Mouse (Mus musculus) lung, embryonic 16.5 days (tissue): ENCODE results near the gene Ap5z1. TPM values are rescaled to one million over a fixed set of nuclear protein-coding genes. Genes with fewer than 3 reads are reported as not detected.

ENCODE experiments used
- ATAC-seq: fragments of 200-750 bp; cut with Nextera tagmentation; 2 replicates; pipeline ENCODE4 v1.8.0; 2017; ENCODE audit warnings: low read depth, mild to moderate bottlenecking, moderate library complexity
- H3K27ac ChIP-seq: fragments of 300-500 bp; sonication (generic); 2 replicates; pipeline ENCODE4 v1.5.1; 2014; ENCODE audit warnings: mild to moderate bottlenecking, control low read depth, low read length
- H3K27me3 ChIP-seq: fragments of 300-500 bp; sonication (generic); 2 replicates; pipeline ENCODE4 v1.6.1; 2014; ENCODE audit warnings: low read depth, low read length, mixed read lengths; ENCODE audit not compliant: control insufficient read depth, insufficient read depth
- H3K36me3 ChIP-seq: fragments of 300-500 bp; sonication (generic); 2 replicates; pipeline ENCODE4 v1.6.1; 2014; ENCODE audit warnings: low read length; ENCODE audit not compliant: control insufficient read depth, insufficient read depth
- H3K4me1 ChIP-seq: fragments of 300-500 bp; sonication (generic); replicated peaks from 2 replicates; pipeline ENCODE4 v1.6.1; 2014; ENCODE audit warnings: low read length, mixed read lengths; ENCODE audit not compliant: control insufficient read depth, insufficient read depth
- H3K4me2 ChIP-seq: fragments of 300-500 bp; sonication (generic); 2 replicates; pipeline ENCODE4 v1.6.1; 2014; ENCODE audit warnings: low read depth, low read length, control low read depth
- H3K4me3 ChIP-seq: fragments of 300-500 bp; sonication (generic); 2 replicates; pipeline ENCODE4 v1.5.1; 2014; ENCODE audit warnings: mild to moderate bottlenecking, low read length, control low read depth
- H3K9ac ChIP-seq: fragments of 300-500 bp; sonication (generic); 2 replicates; pipeline ENCODE4 v1.6.1; 2014; ENCODE audit warnings: low read length, control low read depth
- H3K9me3 ChIP-seq: fragments of 300-500 bp; sonication (generic); 2 replicates; pipeline ENCODE4 v1.6.1; 2016; ENCODE audit warnings: low read length; ENCODE audit not compliant: control insufficient read depth
- WGBS: fragments of 180-500 bp; shearing (Covaris S2); extraction: QIAGEN DNeasy Blood & Tissue Kit; methylation state at CpG from one replicate; pipeline ENCODE4 v1.1.7; 2014; 5-methylcytosine and 5-hydroxymethylcytosine counted together
- polyA plus RNA-seq: library from polyadenylated mRNA; unstranded; fragments of >200 nt; fragmentation: Nextera tagmentation; extraction: Ambion mirVana; gene quantifications from 2 replicates; pipeline ENCODE4 v1.2.1, GENCODE M21; 2015

The Ap5z1 gene
- polyA plus RNA-seq, 1 experiment from 2014 or later: 10.3 TPM

- Histone ChIP-seq H3K9ac (no peak overlapping the region), H3K4me2 (no peak overlapping the region), H3K9me3 (no peaks in the 10 kb centered on the region), H3K4me3 (no peak overlapping the region), H3K4me1 (no peaks in the 10 kb centered on the region; the same call in 1 of the 2 replicates), H3K27me3 (no peaks in the 10 kb centered on the region), H3K36me3 (no peaks in the 10 kb centered on the region), H3K27ac (no peak overlapping the region)
- 71% methylated on average over 12 of the region's 12 CpGs for WGBS
- no peak for ATAC-seq
Measured at GRCm38 (mm10) chr5:142477346-142477745, 13.6 kb downstream of the Ap5z1 start.

GRCm38 (mm10) chr5:142477866-142478615, 14.3 kb downstream of the Ap5z1 start:
- 74% methylated on average over 5 of the region's 5 CpGs for WGBS

GRCm38 (mm10) chr5:142478829-142479435, 15.2 kb downstream of the Ap5z1 start:
- H3K27me3 ChIP-seq: no peaks in the 10 kb centered on the region
- H3K36me3 ChIP-seq: no peaks in the 10 kb centered on the region
- peak overlapping the region; percentile 52 for H3K4me2 ChIP-seq
- no peaks in the 10 kb centered on the region for H3K9me3 ChIP-seq
- WGBS: 26% methylated on average over 17 of the region's 17 CpGs
- peak overlapping the region; percentile 28; the same call in 1 of the 2 replicates for H3K4me3 ChIP-seq
- no peaks in the 10 kb centered on the region; the same call in 1 of the 2 replicates for H3K4me1 ChIP-seq
- peak; percentile 75 for ATAC-seq
- H3K27ac ChIP-seq: no peak overlapping the region
- peak overlapping the region; percentile 53; the same call in 1 of the 2 replicates for H3K9ac ChIP-seq

More at GRCm38 (mm10) chr5:142477866-142478615, 14.3 kb downstream of the Ap5z1 start:
- Histone ChIP-seq H3K9me3 (no peaks in the 10 kb centered on the region), H3K4me1 (no peaks in the 10 kb centered on the region; the same call in 1 of the 2 replicates), H3K4me3 (no peak overlapping the region), H3K4me2 (no peak overlapping the region), H3K36me3 (no peaks in the 10 kb centered on the region), H3K27me3 (no peaks in the 10 kb centered on the region), H3K27ac (no peak overlapping the region), H3K9ac (no peak overlapping the region)
- ATAC-seq: no peak

- Histone ChIP-seq H3K9ac (no peak overlapping the region), H3K27ac (no peak overlapping the region), H3K4me3 (no peak overlapping the region), H3K9me3 (no peaks in the 10 kb centered on the region), H3K27me3 (no peaks in the 10 kb centered on the region), H3K4me1 (no peaks in the 10 kb centered on the region; the same call in 1 of the 2 replicates), H3K4me2 (no peak overlapping the region), H3K36me3 (no peaks in the 10 kb centered on the region)
- no peak for ATAC-seq
- WGBS: 68% methylated on average over 2 of the region's 2 CpGs
Measured at GRCm38 (mm10) chr5:142482512-142482911, 18.8 kb downstream of the Ap5z1 start.

- WGBS: 84% methylated on average over 5 of the region's 5 CpGs
- H3K4me1 ChIP-seq: no peaks in the 10 kb centered on the region; the same call in 1 of the 2 replicates
- H3K4me2 ChIP-seq: no peak overlapping the region
- no peak for ATAC-seq
- H3K27me3 ChIP-seq: no peaks in the 10 kb centered on the region
- no peaks in the 10 kb centered on the region for H3K36me3 ChIP-seq
- H3K27ac ChIP-seq: no peak overlapping the region
- H3K4me3 ChIP-seq: no peak overlapping the region
- H3K9ac ChIP-seq: no peak overlapping the region
- no peaks in the 10 kb centered on the region for H3K9me3 ChIP-seq
Measured at GRCm38 (mm10) chr5:142483581-142483980, 19.8 kb downstream of the Ap5z1 start.

- H3K4me2 ChIP-seq: no peak overlapping the region
- H3K4me1 ChIP-seq: no peaks in the 10 kb centered on the region
- H3K9ac ChIP-seq: no peak overlapping the region
- H3K4me3 ChIP-seq: no peak overlapping the region
- H3K27me3 ChIP-seq: no peaks in the 10 kb centered on the region
- ATAC-seq: no peak
- WGBS: 42% methylated on average over 9 of the region's 9 CpGs
- no peak overlapping the region for H3K27ac ChIP-seq
- H3K36me3 ChIP-seq: no peaks in the 10 kb centered on the region
- H3K9me3 ChIP-seq: no peaks in the 10 kb centered on the region
Measured at GRCm38 (mm10) chr5:142486654-142487053, 22.9 kb downstream of the Ap5z1 start.

GRCm38 (mm10) chr5:142489955-142490707, 26.4 kb downstream of the Ap5z1 start:
- ATAC-seq: no peak
- Histone ChIP-seq H3K36me3 (no peaks in the 10 kb centered on the region), H3K9me3 (no peaks in the 10 kb centered on the region)

GRCm38 (mm10) chr5:142493307-142493706, 29.6 kb downstream of the Ap5z1 start:
- WGBS: 82% methylated on average over 3 of the region's 3 CpGs
- H3K9me3 ChIP-seq: no peaks in the 10 kb centered on the region

More at GRCm38 (mm10) chr5:142489955-142490707, 26.4 kb downstream of the Ap5z1 start:
- no peaks in the 10 kb centered on the region; the same call in 1 of the 2 replicates for H3K4me1 ChIP-seq
- no peak overlapping the region for H3K27ac ChIP-seq
- H3K9ac ChIP-seq: no peak overlapping the region
- no peaks in the 10 kb centered on the region for H3K27me3 ChIP-seq
- H3K4me3 ChIP-seq: no peak overlapping the region
- no peak overlapping the region for H3K4me2 ChIP-seq
- 58% methylated on average over 9 of the region's 9 CpGs for WGBS

More at GRCm38 (mm10) chr5:142493307-142493706, 29.6 kb downstream of the Ap5z1 start:
- H3K4me1 ChIP-seq: peaks cover 2% of the 10 kb centered on the region; the same call in 1 of the 2 replicates
- no peaks in the 10 kb centered on the region for H3K36me3 ChIP-seq
- no peak overlapping the region for H3K27ac ChIP-seq
- ATAC-seq: no peak
- H3K4me3 ChIP-seq: no peak overlapping the region
- H3K27me3 ChIP-seq: no peaks in the 10 kb centered on the region
- no peak overlapping the region for H3K4me2 ChIP-seq
- no peak overlapping the region for H3K9ac ChIP-seq
